Mouse (Mus musculus) midbrain, embryonic 16.5 days (tissue): ENCODE results near the gene Ifitm2. TPM values are rescaled to one million over a fixed set of nuclear protein-coding genes. Genes with fewer than 3 reads are reported as not detected.

Experiments used
- ATAC-seq: fragments of 200-750 bp; cut with Nextera tagmentation; 2 replicates; pipeline ENCODE4 v1.8.0; 2017; ENCODE audit warnings: moderate TSS enrichment
- H3K27ac ChIP-seq: fragments of 300-500 bp; sonication (generic); 2 replicates; pipeline ENCODE4 v1.5.1; 2014; ENCODE audit warnings: mild to moderate bottlenecking, low read length, mixed read lengths
- H3K27me3 ChIP-seq: fragments of 300-500 bp; sonication (generic); 2 replicates; pipeline ENCODE4 v1.6.1; 2014; ENCODE audit warnings: low read depth, low read length, mixed read lengths; ENCODE audit not compliant: control insufficient read depth, insufficient read depth
- H3K36me3 ChIP-seq: fragments of 300-500 bp; sonication (generic); 2 replicates; pipeline ENCODE4 v1.6.1; 2014; ENCODE audit warnings: mild to moderate bottlenecking, low read length, moderate library complexity, mixed read lengths; ENCODE audit not compliant: control insufficient read depth, insufficient read depth
- H3K4me1 ChIP-seq: fragments of 300-500 bp; sonication (generic); 2 replicates; pipeline ENCODE4 v1.6.1; 2014; ENCODE audit warnings: mild to moderate bottlenecking, low read length, mixed read lengths; ENCODE audit not compliant: control insufficient read depth, insufficient read depth
- H3K4me2 ChIP-seq: fragments of 300-500 bp; sonication (generic); 2 replicates; pipeline ENCODE4 v1.6.1; 2014; ENCODE audit warnings: mild to moderate bottlenecking, low read length, mixed read lengths
- H3K4me3 ChIP-seq: fragments of 300-500 bp; sonication (generic); 2 replicates; pipeline ENCODE4 v1.5.1; 2014; ENCODE audit warnings: low read depth, mild to moderate bottlenecking, low read length, moderate library complexity, mixed read lengths
- H3K9ac ChIP-seq: fragments of 300-500 bp; sonication (generic); 2 replicates; pipeline ENCODE4 v1.6.1; 2014; ENCODE audit warnings: low read depth, low read length, mixed read lengths
- H3K9me3 ChIP-seq: fragments of 300-500 bp; sonication (generic); replicated peaks from 2 replicates; pipeline ENCODE4 v1.6.1; 2014; ENCODE audit warnings: mild to moderate bottlenecking, low read length, mixed read lengths; ENCODE audit not compliant: control insufficient read depth, poor library complexity, severe bottlenecking
- WGBS: fragments of 180-500 bp; shearing (Covaris S2); extraction: QIAGEN DNeasy Blood & Tissue Kit; methylation state at CpG from one replicate; pipeline ENCODE4 v1.1.7; 2014; 5-methylcytosine and 5-hydroxymethylcytosine counted together
- polyA plus RNA-seq: library from polyadenylated mRNA; unstranded; fragments of >200 nt; fragmentation: Nextera tagmentation; extraction: Ambion mirVana; gene quantifications from 2 replicates; pipeline ENCODE4 v1.2.1, GENCODE M21; 2015

Gene Ifitm2
- polyA plus RNA-seq, 1 experiment from 2014 or later = 129 TPM

- Histone ChIP-seq H3K4me2 (no peak overlapping the region), H3K27me3 (no peaks in the 10 kb centered on the region), H3K9me3 (no peaks in the 10 kb centered on the region), H3K4me1 (no peaks in the 10 kb centered on the region), H3K9ac (no peak overlapping the region), H3K36me3 (no peaks in the 10 kb centered on the region), H3K27ac (no peak overlapping the region), H3K4me3 (no peak overlapping the region)
- 88% methylated on average over 2 of the region's 2 CpGs for WGBS
- ATAC-seq = no peak
Observed at GRCm38 (mm10) chr7:140905642-140906081, 50.1 kb downstream of the Ifitm2 start.

Other genes starting within 250 kb of the Ifitm2 start
- gene Cyp2e1, start 192.2 kb downstream of the Ifitm2 start, polyA plus RNA-seq = not detected in 2 replicates
- gene Syce1, start 168.1 kb downstream of the Ifitm2 start, polyA plus RNA-seq = 0.34 and 0.36 TPM in 2 replicates
- gene Zfp941, start 133.8 kb downstream of the Ifitm2 start, polyA plus RNA-seq = 37.0 and 38.4 TPM in 2 replicates
- gene Urah, start 121.0 kb downstream of the Ifitm2 start, polyA plus RNA-seq = not detected in 2 replicates
- gene Scgb1c1, start 110.4 kb downstream of the Ifitm2 start, polyA plus RNA-seq = not detected in 2 replicates
- gene Odf3, start 108.2 kb downstream of the Ifitm2 start, polyA plus RNA-seq = not detected in 2 replicates
- 0.39 TPM in 1 of 2 replicates, not detected in the other for gene Gm45785, start 99.7 kb downstream of the Ifitm2 start, polyA plus RNA-seq
- gene Ric8a, start 99.0 kb downstream of the Ifitm2 start, polyA plus RNA-seq = 107 TPM in 2 replicates
- gene Bet1l, start 98.4 kb downstream of the Ifitm2 start, polyA plus RNA-seq = 33.3 and 40.0 TPM in 2 replicates
- 260 and 268 TPM in 2 replicates for gene Psmd13, start 74.0 kb downstream of the Ifitm2 start, polyA plus RNA-seq
- gene Sirt3, start 73.7 kb downstream of the Ifitm2 start, polyA plus RNA-seq = 49.1 and 58.2 TPM in 2 replicates
- not detected in 2 replicates for gene Cox8b, start 55.5 kb downstream of the Ifitm2 start, polyA plus RNA-seq
- 0.58 and 0.81 TPM in 2 replicates for gene Nlrp6, start 35.1 kb downstream of the Ifitm2 start, polyA plus RNA-seq
- gene Pgghg, start 14.6 kb downstream of the Ifitm2 start, polyA plus RNA-seq = 5.4 and 6.3 TPM in 2 replicates
- gene Ifitm5, start 5.7 kb downstream of the Ifitm2 start, polyA plus RNA-seq = 0.29 and 1.3 TPM in 2 replicates
- not detected in 2 replicates for gene Gm45717, start 50 bp downstream of the Ifitm2 start, polyA plus RNA-seq
- 9.0 and 11.1 TPM in 2 replicates for gene Ifitm1, start 11.2 kb upstream of the Ifitm2 start, polyA plus RNA-seq
- 28.2 and 37.3 TPM in 2 replicates for gene Ifitm3, start 54.8 kb upstream of the Ifitm2 start, polyA plus RNA-seq
- gene Ifitm6, start 61.9 kb upstream of the Ifitm2 start, polyA plus RNA-seq = 0.69 and 0.91 TPM in 2 replicates
- not detected in 2 replicates for gene Gm17387, start 73.1 kb upstream of the Ifitm2 start, polyA plus RNA-seq
- gene B4galnt4, start 105.1 kb upstream of the Ifitm2 start, polyA plus RNA-seq = 59.5 and 65.7 TPM in 2 replicates
- 0.06 TPM in 1 of 2 replicates, not detected in the other for gene Pkp3, start 122.2 kb upstream of the Ifitm2 start, polyA plus RNA-seq
- 1.7 and 2.0 TPM in 2 replicates for gene Sigirr, start 144.6 kb upstream of the Ifitm2 start, polyA plus RNA-seq
- 0.28 and 0.42 TPM in 2 replicates for gene Ano9, start 161.8 kb upstream of the Ifitm2 start, polyA plus RNA-seq
- 81.6 and 82.6 TPM in 2 replicates for gene Ptdss2, start 166.4 kb upstream of the Ifitm2 start, polyA plus RNA-seq
- gene Rnh1, start 216.9 kb upstream of the Ifitm2 start, polyA plus RNA-seq = 35.3 and 37.8 TPM in 2 replicates
- 139 and 144 TPM in 2 replicates for gene Hras, start 238.0 kb upstream of the Ifitm2 start, polyA plus RNA-seq
- 11.5 and 12.7 TPM in 2 replicates for gene Lrrc56, start 238.2 kb upstream of the Ifitm2 start, polyA plus RNA-seq